Mouse (Mus musculus): ENCODE data around the gene Mrps27. TPM values are rescaled to one million over a fixed set of nuclear protein-coding genes. Genes with fewer than 3 reads are reported as not detected.

The Mrps27 gene
- polyA plus RNA-seq, 1 experiment from 2014 or later, result 44.6 TPM

DNA sequence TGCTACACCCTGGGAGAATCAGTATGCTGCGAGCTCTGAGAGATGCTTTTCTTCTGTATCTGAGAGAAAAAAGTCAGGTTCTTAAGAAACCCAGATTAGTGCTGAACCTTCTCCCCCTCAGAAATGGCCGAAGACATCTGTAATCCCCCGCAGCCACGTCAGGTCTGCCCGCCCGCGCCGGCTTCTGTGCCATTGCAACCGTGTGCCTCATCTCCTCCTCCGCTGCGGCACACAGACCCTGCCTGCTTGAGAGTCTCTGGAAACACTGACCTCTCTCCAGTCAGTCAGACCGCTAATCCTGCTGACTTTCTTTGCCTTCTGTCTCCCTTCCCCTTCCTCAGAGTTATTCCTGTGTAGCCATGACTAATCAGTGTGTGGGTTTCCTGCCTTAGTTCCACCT, 50.9 kb downstream of the Mrps27 start:
- H3K27me3 ChIP-seq, result no peaks in the 10 kb centered on the region
- 0 out of 2 replicates have a peak, but pooled peaks cover 3% of the 10 kb centered on the region for H3K36me3 ChIP-seq
- 43% methylated on average over 12 of the region's 12 CpGs for WGBS
- peaks cover 27% of the 10 kb centered on the region for H3K4me1 ChIP-seq (replicated peaks)
- no peak overlapping the region for H3K27ac ChIP-seq (replicated peaks)
- H3K9me3 ChIP-seq, result no peaks in the 10 kb centered on the region
- H3K4me3 ChIP-seq, result no peak overlapping the region
- no peak for ATAC-seq (ENCODE audit: low FRiP score, low read depth)
- no peak overlapping the region; the same call in 1 of the 2 replicates for H3K4me2 ChIP-seq
- no peak overlapping the region for H3K9ac ChIP-seq

- WGBS, result 35% methylated on average over 7 of the region's 7 CpGs
- no peaks in the 10 kb centered on the region for H3K9me3 ChIP-seq
- H3K27me3 ChIP-seq, result no peaks in the 10 kb centered on the region
- H3K4me1 ChIP-seq (replicated peaks), result peaks cover 27% of the 10 kb centered on the region
- no peak overlapping the region for H3K9ac ChIP-seq
- H3K4me2 ChIP-seq, result no peak overlapping the region
- peak; percentile 91 for ATAC-seq (ENCODE audit: low FRiP score, low read depth)
- H3K27ac ChIP-seq (replicated peaks), result peak overlapping the region; percentile 46; the same call in 1 of the 2 replicates
- 0 out of 2 replicates have a peak, but pooled peaks cover 3% of the 10 kb centered on the region for H3K36me3 ChIP-seq
- no peak overlapping the region for H3K4me3 ChIP-seq
Observed at GRCm38 (mm10) chr13:99397228-99397627, 52.6 kb downstream of the Mrps27 start.

- Histone ChIP-seq H3K27me3 (no peaks in the 10 kb centered on the region), H3K4me1 (replicated peaks) (peaks cover 27% of the 10 kb centered on the region), H3K4me2 (no peak overlapping the region), H3K9ac (no peak overlapping the region), H3K9me3 (no peaks in the 10 kb centered on the region), H3K36me3 (0 out of 2 replicates have a peak, but pooled peaks cover 3% of the 10 kb centered on the region), H3K27ac (replicated peaks) (peak overlapping the region; percentile 46), H3K4me3 (no peak overlapping the region)
- 73% methylated on average over 12 of the region's 12 CpGs for WGBS
- ATAC-seq (ENCODE audit: low FRiP score, low read depth), result peak; percentile 33; the same call in 1 of the 2 replicates
Observed at GRCm38 (mm10) chr13:99398149-99398701, 53.6 kb downstream of the Mrps27 start.

DNA sequence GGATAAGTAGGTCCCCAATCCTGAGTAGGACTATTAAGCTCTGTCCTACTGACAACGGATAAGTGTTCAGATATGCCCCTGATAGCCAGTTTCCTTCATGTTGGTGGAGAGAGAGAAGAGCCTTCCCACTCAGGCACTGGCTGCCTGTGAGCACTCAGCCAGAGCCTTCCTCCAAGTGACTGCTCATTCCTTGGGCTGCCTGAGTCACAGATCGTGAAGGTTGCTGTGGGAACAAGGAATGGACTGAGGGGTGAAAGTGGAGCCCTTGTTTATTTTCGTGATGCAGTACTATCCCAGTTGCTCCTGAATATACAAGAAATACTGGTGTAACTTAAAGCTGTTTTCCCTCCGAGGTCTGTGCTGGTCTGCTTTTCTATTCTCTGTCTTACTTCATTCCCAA, 54.8 kb downstream of the Mrps27 start:
- H3K4me3 ChIP-seq, result no peak overlapping the region
- no peak overlapping the region for H3K27ac ChIP-seq (replicated peaks)
- H3K36me3 ChIP-seq, result 0 out of 2 replicates have a peak, but pooled peaks cover 6% of the 10 kb centered on the region
- H3K4me1 ChIP-seq (replicated peaks), result peaks cover 27% of the 10 kb centered on the region
- no peak for ATAC-seq (ENCODE audit: low FRiP score, low read depth)
- WGBS, result 71% methylated on average over 4 of the region's 4 CpGs
- no peak overlapping the region for H3K9ac ChIP-seq
- no peaks in the 10 kb centered on the region for H3K9me3 ChIP-seq
- no peaks in the 10 kb centered on the region for H3K27me3 ChIP-seq
- no peak overlapping the region for H3K4me2 ChIP-seq

DNA sequence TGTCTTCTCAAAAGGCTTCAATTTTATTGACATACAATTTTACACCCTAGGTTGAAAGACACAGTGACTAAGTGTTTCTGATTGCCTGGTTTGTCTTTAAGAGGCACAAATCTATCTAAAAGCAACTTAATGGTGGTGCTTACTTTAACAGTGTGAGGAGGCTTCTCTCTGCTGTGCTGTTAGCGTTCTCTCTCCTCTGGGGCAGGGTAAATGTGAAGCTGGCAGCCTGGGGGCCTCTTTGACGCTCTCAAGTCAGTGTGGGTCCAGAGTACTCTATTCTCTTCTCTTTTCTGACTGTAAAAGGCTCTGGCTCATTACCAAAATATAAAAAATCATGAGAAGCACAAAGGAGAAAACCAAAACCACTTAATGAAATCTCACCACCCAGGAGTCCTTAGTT, 64.6 kb downstream of the Mrps27 start:
- no peak for ATAC-seq (ENCODE audit: low FRiP score, low read depth)
- H3K4me3 ChIP-seq, result no peak overlapping the region

GRCm38 (mm10) chr13:99410611-99411515, 66.3 kb downstream of the Mrps27 start:
- 88% methylated on average over 14 of the region's 14 CpGs for WGBS
- H3K36me3 ChIP-seq, result no peaks in the 10 kb centered on the region
- H3K4me3 ChIP-seq, result no peak overlapping the region
- ATAC-seq (ENCODE audit: low FRiP score, low read depth), result no peak
- no peaks in the 10 kb centered on the region for H3K9me3 ChIP-seq
- H3K27me3 ChIP-seq, result no peaks in the 10 kb centered on the region
- no peak overlapping the region for H3K4me2 ChIP-seq
- peaks cover 41% of the 10 kb centered on the region for H3K4me1 ChIP-seq (replicated peaks)
- H3K27ac ChIP-seq (replicated peaks), result no peak overlapping the region
- no peak overlapping the region for H3K9ac ChIP-seq

More for the DNA sequence above, 64.6 kb downstream of the Mrps27 start:
- no peaks in the 10 kb centered on the region for H3K27me3 ChIP-seq
- H3K4me2 ChIP-seq, result no peak overlapping the region
- no peak overlapping the region for H3K27ac ChIP-seq (replicated peaks)
- no peak overlapping the region for H3K9ac ChIP-seq
- no peaks in the 10 kb centered on the region for H3K9me3 ChIP-seq
- peaks cover 31% of the 10 kb centered on the region for H3K4me1 ChIP-seq (replicated peaks)
- 31% methylated on average over 2 of the region's 2 CpGs for WGBS
- peaks cover 4% of the 10 kb centered on the region; the same call in 1 of the 2 replicates for H3K36me3 ChIP-seq

- Histone ChIP-seq H3K9ac (no peak overlapping the region), H3K4me3 (no peak overlapping the region), H3K4me1 (replicated peaks) (peaks cover 41% of the 10 kb centered on the region), H3K9me3 (no peaks in the 10 kb centered on the region), H3K36me3 (no peaks in the 10 kb centered on the region), H3K27ac (replicated peaks) (no peak overlapping the region), H3K4me2 (no peak overlapping the region), H3K27me3 (no peaks in the 10 kb centered on the region)
- WGBS, result 75% methylated on average over 3 of the region's 3 CpGs
- ATAC-seq (ENCODE audit: low FRiP score, low read depth), result no peak
Observed at GRCm38 (mm10) chr13:99411761-99412160, 67.2 kb downstream of the Mrps27 start.

- Histone ChIP-seq H3K27ac (replicated peaks) (peak overlapping the region; percentile 16; the same call in 1 of the 2 replicates), H3K9ac (no peak overlapping the region)
- ATAC-seq (ENCODE audit: low FRiP score, low read depth), result peak; percentile 24; the same call in 1 of the 2 replicates
Observed at GRCm38 (mm10) chr13:99412477-99413080, 68.0 kb downstream of the Mrps27 start.

GRCm38 (mm10) chr13:99413481-99414351, 69.1 kb downstream of the Mrps27 start:
- peak overlapping the region; percentile 16; the same call in 1 of the 2 replicates for H3K27ac ChIP-seq (replicated peaks)
- peaks cover 41% of the 10 kb centered on the region for H3K4me1 ChIP-seq (replicated peaks)
- ATAC-seq (ENCODE audit: low FRiP score, low read depth), result no peak
- WGBS, result 34% methylated on average over 13 of the region's 13 CpGs
- no peak overlapping the region for H3K9ac ChIP-seq
- no peak overlapping the region for H3K4me3 ChIP-seq
- no peaks in the 10 kb centered on the region for H3K27me3 ChIP-seq
- H3K4me2 ChIP-seq, result no peak overlapping the region
- H3K36me3 ChIP-seq, result no peaks in the 10 kb centered on the region
- no peaks in the 10 kb centered on the region for H3K9me3 ChIP-seq

More at GRCm38 (mm10) chr13:99412477-99413080, 68.0 kb downstream of the Mrps27 start:
- 27% methylated on average over 11 of the region's 11 CpGs for whole genome bisulfite sequencing
- Histone ChIP-seq H3K4me1 (replicated peaks) (peaks cover 41% of the 10 kb centered on the region), H3K4me2 (no peak overlapping the region), H3K4me3 (no peak overlapping the region), H3K36me3 (no peaks in the 10 kb centered on the region), H3K27me3 (no peaks in the 10 kb centered on the region), H3K9me3 (no peaks in the 10 kb centered on the region)

DNA sequence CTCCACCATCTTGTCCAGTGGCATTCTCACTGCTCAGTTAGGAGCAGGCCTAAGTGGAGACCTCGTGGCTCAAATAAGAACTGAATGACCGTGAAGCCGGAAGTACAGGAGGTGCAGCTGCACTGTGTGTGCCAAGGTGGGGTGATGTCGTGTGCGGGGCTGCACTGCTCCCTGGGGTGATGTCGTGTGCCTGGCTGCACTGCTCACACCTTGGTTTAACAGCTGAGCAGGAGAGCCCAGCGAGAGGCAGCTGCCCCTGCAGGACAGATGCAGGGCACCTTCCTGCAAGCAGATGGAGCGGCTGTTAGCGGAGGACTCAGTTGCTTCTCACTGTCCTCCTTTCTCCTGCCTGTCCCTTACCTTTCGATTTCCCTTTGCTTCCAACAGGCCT, 69.8 kb downstream of the Mrps27 start:
- WGBS, result 42% methylated on average over 10 of the region's 10 CpGs
- H3K27me3 ChIP-seq, result no peaks in the 10 kb centered on the region
- H3K4me3 ChIP-seq, result no peak overlapping the region
- peaks cover 34% of the 10 kb centered on the region for H3K4me1 ChIP-seq (replicated peaks)
- H3K9me3 ChIP-seq, result no peaks in the 10 kb centered on the region
- H3K9ac ChIP-seq, result no peak overlapping the region
- no peaks in the 10 kb centered on the region for H3K36me3 ChIP-seq
- H3K4me2 ChIP-seq, result no peak overlapping the region
- H3K27ac ChIP-seq (replicated peaks), result peak overlapping the region; percentile 16; the same call in 1 of the 2 replicates
- ATAC-seq (ENCODE audit: low FRiP score, low read depth), result no peak

DNA sequence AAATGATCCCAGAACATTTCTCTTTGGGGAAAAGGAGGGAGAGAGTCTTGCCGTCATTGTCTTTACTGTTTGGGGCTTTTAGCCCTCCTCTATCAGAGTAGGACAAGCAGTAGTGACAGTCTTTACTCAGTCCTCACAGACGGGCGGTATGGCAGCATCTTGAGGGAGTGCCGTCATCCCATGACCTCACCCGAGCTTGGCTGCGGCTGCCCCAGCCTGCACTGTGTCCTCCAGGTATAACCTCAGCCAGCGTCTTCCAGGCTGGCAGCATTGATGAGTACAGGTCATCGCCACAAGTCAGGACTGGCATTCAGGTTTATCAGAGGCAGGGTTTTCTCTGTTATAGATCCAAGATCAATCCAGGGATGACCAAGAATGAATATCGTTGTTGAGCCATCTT, 72.0 kb downstream of the Mrps27 start:
- no peak overlapping the region for H3K27ac ChIP-seq (replicated peaks)
- H3K4me1 ChIP-seq (replicated peaks), result peaks cover 34% of the 10 kb centered on the region
- no peaks in the 10 kb centered on the region for H3K9me3 ChIP-seq
- no peak for ATAC-seq (ENCODE audit: low FRiP score, low read depth)
- H3K4me3 ChIP-seq, result no peak overlapping the region
- no peak overlapping the region for H3K4me2 ChIP-seq
- H3K9ac ChIP-seq, result no peak overlapping the region
- 78% methylated on average over 9 of the region's 9 CpGs for WGBS
- no peaks in the 10 kb centered on the region for H3K27me3 ChIP-seq
- peaks cover 5% of the 10 kb centered on the region; the same call in 1 of the 2 replicates for H3K36me3 ChIP-seq

Measured in hindbrain, embryonic 15.5 days (tissue).